Mouse (Mus musculus) central nervous system, embryonic 18 days (tissue): ENCODE data around the gene Cox15. TPM values are rescaled to one million over a fixed set of nuclear protein-coding genes. Genes with fewer than 3 reads are reported as not detected.

ENCODE experiments used
- polyA plus RNA-seq: library from polyadenylated mRNA; depleted of rRNA; stranded (reverse); fragments of >200 nt; gene quantifications from 2 replicates; pipeline ENCODE4 v1.2.3, GENCODE M21; 2012; rRNA removed

Cox15 gene
- 16.7 and 19.5 TPM in 2 replicates for polyA plus RNA-seq

DNA sequence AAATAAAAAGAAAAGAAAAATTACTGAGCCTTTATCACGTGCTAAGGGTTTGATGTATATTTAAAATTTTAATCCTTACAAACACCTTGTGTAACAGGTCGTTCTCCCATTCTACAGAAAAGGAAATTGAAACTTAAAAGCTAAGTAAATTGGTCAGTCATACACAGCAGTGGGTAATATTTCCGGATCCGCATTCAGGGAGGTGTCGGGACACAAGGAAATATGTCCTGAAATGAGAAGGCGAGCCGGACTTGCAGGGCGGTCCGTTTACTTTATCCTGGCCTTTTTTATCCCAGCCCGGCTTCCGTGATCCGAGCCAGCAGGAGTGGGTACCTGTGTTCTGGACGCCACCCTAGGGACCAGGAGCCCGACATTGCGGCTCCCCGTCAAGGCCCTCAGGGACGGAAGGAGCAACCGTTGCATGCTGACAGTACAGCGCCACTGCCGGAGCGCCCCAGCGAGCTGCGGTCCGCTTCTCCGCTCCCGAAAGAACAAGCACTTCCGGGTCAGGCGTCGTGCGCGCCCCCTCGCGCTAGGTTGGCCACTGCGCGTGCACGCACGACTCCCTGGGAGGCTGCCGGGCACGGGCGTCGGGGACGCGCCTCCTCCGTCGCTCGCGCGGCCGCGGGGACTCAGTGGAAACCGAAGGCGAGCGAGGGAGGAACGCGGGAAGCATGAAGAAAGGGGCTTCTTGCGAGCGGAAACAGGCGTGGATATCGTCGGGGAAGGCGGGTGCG is at the start of gene Cox15, which contains the start of gene Cutc:
TSS of gene Cox15 (minus strand) at position 512 of the 737 bp plus-strand sequence.
TSS of gene Cutc (plus strand) at position 508 of the 737 bp plus-strand sequence.

GRCm38 (mm10) chr19:43781980-43782379 is 29.2 kb upstream of the Cox15 start, which contains the start of gene Abcc2:
Gene Abcc2 (plus strand): TSS chr19:43782192.

DNA sequence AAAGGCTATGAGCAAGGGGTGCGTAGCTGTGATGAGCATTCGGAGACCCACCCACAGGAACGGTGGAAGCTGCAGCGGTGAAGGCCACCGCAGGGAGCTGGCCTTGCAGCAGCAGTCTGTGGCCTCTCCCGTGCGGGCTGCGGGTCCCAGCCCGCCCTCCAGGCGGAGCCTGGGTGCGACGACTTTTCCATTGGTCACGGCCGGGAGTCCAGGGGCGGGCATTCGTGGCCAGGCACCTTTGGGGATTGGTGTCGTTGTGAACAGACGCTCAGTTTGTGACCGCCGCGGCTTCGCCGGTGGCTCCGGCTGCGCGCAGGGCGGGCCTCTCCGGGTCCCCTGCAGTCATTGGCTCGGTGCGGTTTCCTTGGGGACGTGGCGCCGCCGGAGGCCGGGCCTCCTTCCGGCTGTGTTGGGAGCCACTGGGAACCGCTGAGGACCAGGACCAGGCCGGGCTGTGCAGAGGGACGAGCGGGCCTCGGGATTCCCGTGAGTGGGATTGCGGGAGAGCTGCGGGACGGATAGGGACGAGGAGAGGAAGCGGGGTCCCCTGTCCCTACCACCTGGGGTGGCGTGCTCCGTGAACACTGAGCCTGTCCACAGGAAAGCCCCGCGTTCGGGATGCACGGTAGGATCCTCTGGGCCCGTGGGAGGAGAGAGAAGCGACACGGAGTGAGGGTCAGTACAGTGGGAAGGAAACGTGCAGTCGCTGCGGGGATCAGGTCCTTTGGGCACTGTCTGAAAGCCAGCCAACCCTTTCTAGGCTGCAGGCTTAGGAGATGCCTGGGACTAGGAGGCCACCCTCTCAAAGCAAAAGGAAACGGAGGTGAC is 63.2 kb downstream of the Cox15 start, which contains the start of gene Entpd7:
TSS of gene Entpd7 (plus strand) at position 254 of the 828 bp plus-strand sequence.

Other genes starting within 250 kb of the Cox15 start
- 95.4 and 98.8 TPM in 2 replicates for gene Got1, start 228.4 kb downstream of the Cox15 start, polyA plus RNA-seq
- gene Nkx2-3, start 140.7 kb downstream of the Cox15 start, polyA plus RNA-seq = 0.37 and 0.53 TPM in 2 replicates
- 91.9 and 97.8 TPM in 2 replicates for gene Slc25a28, start 78.1 kb downstream of the Cox15 start, polyA plus RNA-seq
- gene Entpd7, start 63.3 kb downstream of the Cox15 start, polyA plus RNA-seq = 7.4 and 8.2 TPM in 2 replicates
- gene Cutc, start within 50 bp of the Cox15 start, polyA plus RNA-seq = 4.7 and 5.8 TPM in 2 replicates
- 0.17 and 0.28 TPM in 2 replicates for gene Abcc2, start 29.2 kb upstream of the Cox15 start, polyA plus RNA-seq
- 9.5 and 10.3 TPM in 2 replicates for gene Dnmbp, start 187.2 kb upstream of the Cox15 start, polyA plus RNA-seq
- 0.14 and 0.24 TPM in 2 replicates for gene Cpn1, start 233.6 kb upstream of the Cox15 start, polyA plus RNA-seq